Mouse (Mus musculus) kidney, adult 2 months (tissue): ENCODE measurements around the gene 4930442H23Rik. TPM values are rescaled to one million over a fixed set of nuclear protein-coding genes. Genes with fewer than 3 reads are reported as not detected.
"Not testable (repeated sequence)": the region's sequence is repeated elsewhere in the genome, so short reads cannot be mapped to it uniquely, and the experiment has no call there.

Experiments used
- DNase-seq: peaks from one replicate; pipeline ENCODE4 v3.0.0; 2021
- H3K27ac ChIP-seq: fragments of 200-500 bp; 2 replicates; pipeline ENCODE4 v1.5.1; 2012; ENCODE audit warnings: low read depth, low read length, control low read depth, inconsistent platforms; ENCODE audit not compliant: insufficient read depth
- H3K27me3 ChIP-seq: fragments of 200-500 bp; replicated peaks from 2 replicates; pipeline ENCODE4 v1.6.1; 2012; ENCODE audit warnings: mild to moderate bottlenecking, moderate library complexity, low read length, inconsistent platforms; ENCODE audit not compliant: control insufficient read depth, insufficient read depth
- H3K36me3 ChIP-seq: fragments of 200-500 bp; 2 replicates; pipeline ENCODE4 v1.6.1; 2012; ENCODE audit warnings: mild to moderate bottlenecking, moderate library complexity, low read length, inconsistent platforms; ENCODE audit not compliant: control insufficient read depth, insufficient read depth
- H3K4me1 ChIP-seq: fragments of 200-500 bp; 2 replicates; pipeline ENCODE4 v1.6.1; 2011; ENCODE audit warnings: low read length; ENCODE audit not compliant: control insufficient read depth, insufficient read depth
- H3K4me3 ChIP-seq: fragments of 200-500 bp; 2 replicates; pipeline ENCODE4 v1.5.1; 2011; ENCODE audit warnings: mild to moderate bottlenecking, low read depth, low read length, control low read depth; ENCODE audit not compliant: insufficient read depth
- CTCF ChIP-seq: fragments of 200-500 bp; conservative IDR thresholded peaks from 2 replicates; pipeline ENCODE4 v1.5.1; 2011; ENCODE audit warnings: low read depth, mild to moderate bottlenecking, control low read depth, low read length, moderate library complexity, mixed read lengths; ENCODE audit not compliant: insufficient read depth, insufficient read length
- POLR2A ChIP-seq: fragments of 200-500 bp; IDR thresholded peaks from one replicate; pipeline ENCODE4 v1.6.1; 2011; ENCODE audit warnings: low read depth, low read length, control low read depth
- WGBS: fragments of 180-500 bp; shearing (Covaris S2); methylation state at CpG from one replicate; pipeline ENCODE4 v1.1.7; 2018; 5-methylcytosine and 5-hydroxymethylcytosine counted together
- polyA plus RNA-seq: library from polyadenylated mRNA; depleted of rRNA; stranded (reverse); fragments of >200 nt; gene quantifications from 2 replicates; pipeline ENCODE4 v1.2.3, GENCODE M21; 2012

The 4930442H23Rik gene
- polyA plus RNA-seq, 1 experiment: not detected

DNA sequence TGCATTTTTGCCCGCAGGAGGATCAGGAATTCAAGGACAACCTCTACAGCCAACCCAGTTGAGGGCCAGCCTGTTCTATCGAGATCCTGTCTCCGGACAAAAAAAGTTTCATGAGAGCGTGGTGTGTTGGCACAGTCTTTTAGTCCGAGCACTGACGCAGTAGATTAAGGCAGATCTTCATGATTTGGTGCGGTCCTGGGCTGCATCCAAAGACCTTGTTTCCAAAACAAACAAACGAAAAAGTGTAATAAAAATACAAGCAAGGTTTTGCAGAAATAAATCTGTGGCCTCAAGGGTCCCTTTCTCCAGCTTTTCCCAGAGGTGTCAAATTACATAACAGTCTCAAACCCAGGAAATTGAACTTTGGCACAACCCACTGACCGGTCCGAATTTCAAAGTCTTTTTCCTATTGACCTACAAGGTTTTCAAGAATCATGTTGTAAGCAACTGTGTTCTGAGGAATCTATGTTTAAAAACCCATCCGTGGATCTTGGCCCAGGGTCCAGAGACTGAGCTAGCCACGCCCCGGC, 7.6 kb downstream of the 4930442H23Rik start:
- TF ChIP-seq CTCF (no peak), POLR2A (no peak)
- Histone ChIP-seq H3K27me3 (no peaks in the 10 kb centered on the region), H3K4me3 (peak overlapping the region; percentile 36), H3K4me1 (peaks cover 16% of the 10 kb centered on the region; the same call in 1 of the 2 replicates), H3K27ac (peak overlapping the region; percentile 83), H3K36me3 (peaks cover 10% of the 10 kb centered on the region)
- under 1% methylated on average over 13 of the region's 13 CpGs for WGBS
- DNase-seq: no peak

DNA sequence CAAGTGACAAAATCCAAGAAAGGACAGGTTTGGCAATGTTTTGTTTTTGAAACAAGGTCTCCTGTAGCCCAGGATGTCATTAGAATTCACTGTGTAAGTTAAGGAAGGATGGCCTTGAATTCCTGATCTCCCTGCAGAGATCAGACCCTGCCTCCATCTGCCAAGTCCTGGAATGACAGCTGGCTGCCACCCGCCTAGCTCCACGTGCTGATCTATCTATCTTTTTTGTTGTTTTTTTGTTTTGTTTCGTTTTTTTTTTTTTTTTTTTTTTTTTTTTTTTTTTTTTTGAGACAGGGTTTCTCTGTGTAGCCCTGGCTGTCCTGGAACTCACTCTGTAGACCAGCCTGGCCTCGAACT, 8.3 kb downstream of the 4930442H23Rik start:
- WGBS: 6% methylated on average over 4 of the region's 4 CpGs
- peaks cover 16% of the 10 kb centered on the region; the same call in 1 of the 2 replicates for H3K4me1 ChIP-seq
- H3K27ac ChIP-seq: peak overlapping the region; percentile 83
- DNase-seq, H3K27me3 ChIP-seq, H3K4me3 ChIP-seq, H3K36me3 ChIP-seq: not testable (repeated sequence)

DNA sequence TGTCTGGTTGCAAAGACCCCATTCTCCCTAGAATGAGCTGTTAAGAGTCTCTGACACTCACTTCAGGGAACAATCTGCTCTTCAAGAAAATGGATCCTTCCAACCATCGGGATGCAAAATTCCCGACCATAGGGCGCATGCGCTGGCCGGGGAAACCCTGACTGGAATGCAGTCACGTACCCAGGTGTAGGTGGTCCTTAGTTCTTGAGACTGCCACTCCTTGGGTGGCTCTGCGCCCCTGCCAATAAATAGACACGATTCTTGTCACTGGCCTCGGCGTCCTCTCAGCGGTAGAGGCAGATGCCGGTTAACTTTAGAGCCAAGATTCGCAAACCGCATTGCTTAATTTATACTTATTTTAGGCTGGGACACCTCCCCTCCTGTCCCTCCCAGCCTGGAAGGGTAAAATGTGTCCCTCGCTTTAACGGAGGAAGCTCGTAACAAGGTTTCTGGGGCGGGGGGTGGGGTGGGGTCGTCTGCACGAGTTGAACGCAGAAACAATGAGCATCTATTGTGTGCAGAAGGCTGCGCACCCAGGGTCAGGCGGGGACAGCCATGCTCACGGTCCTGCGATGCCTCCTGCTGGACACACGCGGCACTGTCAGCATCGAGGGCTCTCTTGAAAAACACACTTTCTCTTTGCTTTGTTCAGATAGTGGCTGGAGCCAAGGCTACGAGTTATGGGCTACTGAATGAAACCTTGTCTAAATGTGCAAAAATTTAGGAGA, 8.9 kb downstream of the 4930442H23Rik start:
- Histone ChIP-seq H3K4me3 (peak overlapping the region; percentile 25; the same call in 1 of the 2 replicates), H3K27ac (peak overlapping the region; percentile 83; the same call in 1 of the 2 replicates), H3K36me3 (peaks cover 7% of the 10 kb centered on the region), H3K27me3 (no peaks in the 10 kb centered on the region), H3K4me1 (peaks cover 16% of the 10 kb centered on the region; the same call in 1 of the 2 replicates)
- peak; percentile 91 for DNase-seq
- TF ChIP-seq CTCF: peak; percentile 97
- no peak for TF ChIP-seq POLR2A
- 5% methylated on average over 29 of the region's 29 CpGs for WGBS

DNA sequence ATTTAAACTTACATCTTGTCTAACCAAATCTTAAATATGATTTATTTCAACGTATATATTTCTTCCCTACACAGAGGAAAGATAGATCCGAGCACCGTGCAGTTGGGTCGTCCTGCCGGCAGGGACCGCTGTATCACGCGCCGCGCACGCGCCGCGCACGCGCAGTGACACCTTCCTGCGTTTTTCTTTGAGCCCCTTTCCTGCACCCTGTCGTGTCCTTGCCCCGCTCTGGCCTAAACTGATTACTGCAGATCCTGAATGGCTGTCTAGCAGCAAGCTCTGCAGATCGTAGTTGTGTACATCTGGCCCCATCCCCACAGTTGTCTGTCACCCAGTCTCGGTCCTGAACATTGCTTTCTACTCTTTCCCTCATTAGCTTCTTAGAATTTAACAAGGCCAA, 10.5 kb downstream of the 4930442H23Rik start:
- peak; percentile 86 for DNase-seq
- Histone ChIP-seq H3K4me3 (peak overlapping the region; percentile 22; the same call in 1 of the 2 replicates), H3K4me1 (peaks cover 21% of the 10 kb centered on the region; the same call in 1 of the 2 replicates), H3K36me3 (no peaks in the 10 kb centered on the region), H3K27me3 (no peaks in the 10 kb centered on the region), H3K27ac (peak overlapping the region; percentile 86)
- WGBS: 5% methylated on average over 21 of the region's 21 CpGs
- TF ChIP-seq POLR2A (no peak), CTCF (peak; percentile 81)

DNA sequence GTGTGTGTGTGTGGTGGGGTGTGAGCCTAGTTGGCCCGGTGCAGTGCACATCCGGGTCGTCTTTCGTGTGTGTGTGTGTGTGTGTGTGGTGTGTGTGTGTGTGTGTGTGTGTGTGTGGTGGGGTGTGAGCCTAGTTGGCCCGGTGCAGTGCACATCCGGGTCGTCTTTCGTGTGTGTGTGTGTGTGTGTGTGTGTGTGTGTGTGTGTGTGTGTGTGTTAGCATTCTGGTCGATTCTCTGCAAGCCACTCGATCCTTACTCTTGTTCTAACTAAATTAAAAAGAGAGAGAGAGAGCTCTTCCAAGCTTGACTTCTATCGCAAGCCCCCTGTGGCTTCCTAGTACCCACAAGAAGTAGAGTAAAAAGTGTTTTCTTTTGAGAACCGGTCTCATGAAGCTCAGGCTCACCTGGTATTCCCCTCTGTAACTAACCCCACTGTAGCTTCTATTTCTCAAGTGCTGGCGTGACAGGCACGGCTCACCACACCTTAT, 14.2 kb downstream of the 4930442H23Rik start:
- H3K27me3 ChIP-seq, H3K4me3 ChIP-seq, DNase-seq, H3K36me3 ChIP-seq: not testable (repeated sequence)
- 17% methylated on average over 8 of the region's 14 CpGs for WGBS
- Histone ChIP-seq H3K27ac (0 out of 2 replicates have a peak overlapping the region, but pooled peaks have one; percentile 31), H3K4me1 (peaks cover 20% of the 10 kb centered on the region; the same call in 1 of the 2 replicates)

DNA sequence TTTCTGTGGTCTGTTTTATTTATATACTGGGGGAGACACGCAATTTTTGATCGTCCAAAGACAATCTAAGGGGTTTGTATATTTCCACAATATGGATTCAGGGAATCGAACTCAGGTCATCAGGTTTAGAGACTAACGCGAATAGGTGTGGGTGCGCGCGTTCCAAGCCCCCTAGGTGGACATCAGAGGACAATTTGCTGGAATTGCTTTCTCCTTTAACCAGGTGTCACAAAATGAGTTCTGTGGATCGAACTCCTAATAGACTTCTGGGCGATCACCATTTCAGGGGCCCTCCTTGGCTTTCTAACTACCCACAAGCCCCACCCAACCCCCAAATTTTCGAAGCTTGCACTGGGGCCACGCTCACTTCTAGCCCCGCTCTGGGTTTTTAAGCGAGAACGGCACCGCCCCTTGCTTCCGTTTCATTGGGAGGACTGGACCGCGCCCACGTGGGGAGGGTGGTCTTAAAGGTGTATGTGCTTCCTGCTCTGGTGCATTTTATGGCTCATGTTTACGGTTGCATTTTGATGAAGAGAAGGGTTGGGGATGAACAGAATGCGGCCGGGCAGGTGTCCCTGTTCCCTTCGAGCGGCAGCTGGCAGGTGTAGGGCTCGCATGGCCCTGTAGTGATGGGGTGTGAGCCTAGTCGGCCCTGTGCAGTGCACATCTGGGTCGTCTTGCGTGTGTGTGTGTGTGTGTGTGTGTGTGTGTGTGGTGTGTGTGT, 15.0 kb downstream of the 4930442H23Rik start:
- H3K4me1 ChIP-seq: peaks cover 20% of the 10 kb centered on the region; the same call in 1 of the 2 replicates
- no peak for TF ChIP-seq POLR2A
- no peak for TF ChIP-seq CTCF
- DNase-seq: peak; percentile 94
- H3K4me3 ChIP-seq: peak overlapping the region; percentile 82
- H3K27me3 ChIP-seq: no peaks in the 10 kb centered on the region
- WGBS: 1% methylated on average over 29 of the region's 29 CpGs
- no peaks in the 10 kb centered on the region for H3K36me3 ChIP-seq
- peak overlapping the region; percentile 96 for H3K27ac ChIP-seq

DNA sequence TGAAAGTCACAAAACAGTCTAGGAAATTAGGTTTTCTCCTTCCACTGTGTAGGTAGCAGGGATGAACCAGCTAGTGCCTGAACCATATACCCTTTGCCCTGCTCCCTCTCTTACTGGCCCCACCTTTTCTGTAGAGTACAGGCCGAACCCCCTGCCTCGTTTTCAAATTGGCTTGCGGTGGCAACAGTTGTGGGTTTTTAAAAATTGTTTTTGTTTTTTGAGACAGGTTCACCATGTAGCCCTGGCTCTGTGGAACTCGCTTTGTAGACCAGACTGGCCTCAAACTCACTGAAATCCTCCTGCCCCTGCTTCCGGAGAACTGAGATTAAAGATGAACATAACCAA, 15.6 kb downstream of the 4930442H23Rik start:
- DNase-seq: no peak
- Histone ChIP-seq H3K4me1 (peaks cover 15% of the 10 kb centered on the region; the same call in 1 of the 2 replicates), H3K27ac (peak overlapping the region; percentile 29), H3K36me3 (no peaks in the 10 kb centered on the region), H3K4me3 (peak overlapping the region; percentile 36), H3K27me3 (no peaks in the 10 kb centered on the region)
- 4% methylated on average over 5 of the region's 5 CpGs for WGBS
- TF ChIP-seq CTCF (no peak), POLR2A (no peak)
